Mouse (Mus musculus) layer of hippocampus, adult 18-20 months (tissue): ENCODE measurements around the gene Lgals1. TPM values are rescaled to one million over a fixed set of nuclear protein-coding genes. Genes with fewer than 3 reads are reported as not detected.
"Not testable (repeated sequence)": the region's sequence is repeated elsewhere in the genome, so short reads cannot be mapped to it uniquely, and the experiment has no call there.

ENCODE experiments used
- DNase-seq, 2 experiments: peaks; one replicate each; pipeline ENCODE4 v3.0.0; 2022; ENCODE audit warnings: low spot score in 2 of 2
- long read RNA-seq: library from polyadenylated mRNA; stranded (forward); transcript quantifications from one replicate; pipeline ENCODE4 v2.0.0, GENCODE M21; 2021
- total RNA-seq, 2 experiments: library from RNA; stranded (reverse); gene quantifications; 2 replicates each; pipeline ENCODE4 v1.2.3; 2021

Gene Lgals1
- 10 to 100 TPM; 23.8 to 27.0 TPM for total RNA-seq
- long read RNA-seq, transcript Lgals1-201 (4 exons, 800 nt): major isoform, 15 of 18 reads
- long read RNA-seq, partial matches to known transcripts: 2 of 18 reads
- long read RNA-seq, other reads (novel, unspliced or antisense): 1 of 18 reads

- DNase-seq: peak in 1 of 2 experiments; percentile 41
These were observed at the start of gene Lgals1 for GRCm38 (mm10) chr15:78926021-78926919. Gene Lgals1, plus strand, starts transcription at chr15:78926725.

GRCm38 (mm10) chr15:78876991-78877809, 49.3 kb upstream of the Lgals1 start, which contains the start of gene Gga1:
Gene Gga1, plus strand, starts transcription at chr15:78877190.
- DNase-seq: peak; percentile 94 to 98

- no peak for DNase-seq
These were observed 48.6 kb upstream of the Lgals1 start for GRCm38 (mm10) chr15:78877810-78878390.

GRCm38 (mm10) chr15:78878792-78879516, 47.6 kb upstream of the Lgals1 start:
- DNase-seq: not testable (repeated sequence)

GRCm38 (mm10) chr15:78880432-78880831, 46.1 kb upstream of the Lgals1 start:
- DNase-seq: no peak

GRCm38 (mm10) chr15:78881828-78882227, 44.7 kb upstream of the Lgals1 start:
- DNase-seq: no peak

GRCm38 (mm10) chr15:78889401-78889853, 37.1 kb upstream of the Lgals1 start:
- DNase-seq: no peak

GRCm38 (mm10) chr15:78892440-78892839, 34.1 kb upstream of the Lgals1 start:
- no peak for DNase-seq

- no peak for DNase-seq
These were observed 31.8 kb upstream of the Lgals1 start for GRCm38 (mm10) chr15:78894726-78895125.

GRCm38 (mm10) chr15:78895741-78896140, 30.8 kb upstream of the Lgals1 start:
- no peak for DNase-seq

GRCm38 (mm10) chr15:78896149-78896548, 30.4 kb upstream of the Lgals1 start:
- DNase-seq: no peak

GRCm38 (mm10) chr15:78897488-78897887, 29.0 kb upstream of the Lgals1 start:
- no peak for DNase-seq

- DNase-seq: no peak
These were observed 28.0 kb upstream of the Lgals1 start for GRCm38 (mm10) chr15:78898507-78899001.

GRCm38 (mm10) chr15:78899409-78899739, 27.2 kb upstream of the Lgals1 start, which contains the start of gene Gm49510:
Gene Gm49510, plus strand, starts transcription at chr15:78899667.
- DNase-seq: no peak

- DNase-seq: peak; percentile 43 to 71
These were observed 26.6 kb upstream of the Lgals1 start, which contains the start of gene Sh3bp1 for GRCm38 (mm10) chr15:78899740-78900584. Gene Sh3bp1, plus strand, starts transcription at chr15:78899768.

- no peak for DNase-seq
These were observed 25.7 kb upstream of the Lgals1 start for GRCm38 (mm10) chr15:78900585-78901421.

- no peak for DNase-seq
These were observed 25.1 kb upstream of the Lgals1 start for GRCm38 (mm10) chr15:78901422-78901789.

- peak; percentile 71 to 90 for DNase-seq
These were observed 23.3 kb upstream of the Lgals1 start for GRCm38 (mm10) chr15:78903243-78903642.
